Mouse (Mus musculus) embryo, embryonic 11 days (tissue): ENCODE results near the gene Lamc1.
"Not testable (repeated sequence)": the region's sequence is repeated elsewhere in the genome, so short reads cannot be mapped to it uniquely, and the experiment has no call there.

ENCODE experiments used
- DNase-seq: peaks from one replicate; pipeline ENCODE4 v3.0.0-alpha.2; 2015

The Lamc1 gene

GRCm38 (mm10) chr1:153332444-153333295, at the start of gene Lamc1:
Gene Lamc1 (minus strand): TSS chr1:153332786.
- DNase-seq, result peak; percentile 96

DNA sequence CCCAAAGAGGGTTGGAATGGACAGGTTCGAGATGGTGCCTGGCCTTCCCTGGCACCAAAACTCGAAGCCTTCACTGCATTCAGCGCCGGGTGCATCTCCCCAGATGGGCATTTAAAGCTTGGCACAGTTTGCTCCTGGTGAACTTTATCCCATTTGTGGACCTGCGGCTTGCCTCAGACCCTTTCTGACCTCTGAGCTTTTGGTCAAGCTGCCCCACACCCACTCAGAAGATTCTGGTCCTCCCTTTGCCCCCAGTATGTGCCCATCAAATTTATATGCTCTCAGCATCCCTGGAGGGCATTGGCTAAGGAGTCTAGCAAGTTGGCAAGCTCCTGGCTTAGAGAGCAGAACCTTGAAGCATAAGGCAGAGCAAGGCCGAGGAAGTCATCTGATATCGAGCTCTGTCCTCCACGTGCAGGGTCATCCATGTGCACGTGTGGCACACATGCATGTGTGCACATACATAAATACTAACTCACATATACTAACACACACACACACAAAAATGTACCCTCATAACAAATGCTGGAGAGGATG, 48.2 kb upstream of the Lamc1 start:
- no peak for DNase-seq

GRCm38 (mm10) chr1:153379832-153380231, 47.2 kb upstream of the Lamc1 start:
- no peak for DNase-seq

DNA sequence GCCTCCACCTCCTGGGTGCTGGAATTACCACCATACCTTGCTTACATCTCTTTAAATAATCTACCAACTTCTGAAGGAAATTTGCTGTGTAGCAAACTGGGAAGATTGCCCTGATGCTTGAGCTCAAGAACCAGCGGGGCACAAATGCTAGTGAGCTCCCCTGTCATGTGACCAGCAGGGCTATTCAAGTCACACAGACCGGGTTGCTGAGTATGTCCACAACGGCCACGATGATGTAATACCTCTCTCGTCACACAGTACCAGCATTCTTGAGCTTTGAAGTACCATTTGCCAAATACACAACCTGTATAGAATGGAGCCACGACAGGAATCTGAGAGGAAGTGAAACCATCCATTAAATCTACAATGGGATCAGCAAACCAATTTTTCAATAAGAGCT, 46.0 kb upstream of the Lamc1 start:
- no peak for DNase-seq

DNA sequence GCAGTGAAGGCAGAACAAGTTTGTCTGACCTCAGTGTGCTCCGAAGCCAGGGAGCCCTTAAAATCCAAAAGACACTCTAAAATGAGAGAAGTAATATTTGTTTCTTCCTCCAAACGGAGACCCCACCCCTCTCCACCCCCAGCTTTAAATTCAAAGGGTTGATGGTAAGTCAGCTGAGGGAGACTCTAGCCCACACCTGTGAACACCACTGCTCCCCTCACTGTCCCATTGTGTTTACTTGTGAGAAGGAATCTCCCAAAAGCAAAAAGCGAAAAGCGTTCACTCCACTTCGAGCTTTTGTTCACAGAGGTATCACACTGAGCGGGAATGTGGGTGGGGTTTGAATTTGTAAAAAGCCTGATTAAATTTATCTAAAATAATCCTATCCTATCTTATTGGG, 43.9 kb upstream of the Lamc1 start:
- no peak for DNase-seq

DNA sequence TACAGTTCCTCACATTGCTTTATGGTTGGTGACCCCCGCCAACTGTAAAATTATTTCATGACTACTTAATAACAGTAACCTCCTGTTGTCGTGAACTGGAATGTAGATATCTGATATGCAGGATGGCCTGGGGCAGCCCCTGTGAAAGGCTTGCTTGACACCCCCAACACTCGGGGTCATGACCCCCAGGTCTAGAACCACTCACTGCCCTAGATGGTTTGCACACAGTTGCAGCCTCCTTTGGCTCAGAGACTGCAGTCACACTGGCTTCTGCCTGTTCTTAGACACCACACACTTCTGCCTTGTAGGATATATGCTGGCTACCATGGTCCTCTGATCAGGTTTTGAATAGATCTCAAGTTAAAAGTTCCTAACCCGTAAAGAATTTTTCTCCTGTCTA, 41.5 kb upstream of the Lamc1 start:
- DNase-seq, result no peak

- no peak for DNase-seq
Measured at GRCm38 (mm10) chr1:153371846-153372245, 39.3 kb upstream of the Lamc1 start.

DNA sequence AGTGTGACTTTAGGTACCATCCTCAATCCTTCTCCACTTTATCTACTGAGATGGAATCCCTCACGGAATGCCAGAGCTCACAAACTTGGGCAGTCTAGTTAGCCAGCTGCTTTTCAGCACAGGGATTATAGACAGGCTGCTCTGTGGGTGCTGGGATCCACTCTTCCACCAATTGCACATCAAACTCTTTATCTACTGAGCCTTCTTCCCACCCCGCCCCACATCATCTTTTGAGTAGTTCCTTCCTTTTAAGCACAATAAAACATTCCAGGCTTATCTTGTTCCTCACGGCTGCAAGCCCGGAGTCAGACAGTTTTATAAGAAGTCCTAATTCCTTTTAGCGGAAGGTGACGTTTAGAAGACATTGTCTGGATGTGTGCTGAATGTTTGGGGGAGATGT, 36.4 kb upstream of the Lamc1 start:
- DNase-seq, result no peak

DNA sequence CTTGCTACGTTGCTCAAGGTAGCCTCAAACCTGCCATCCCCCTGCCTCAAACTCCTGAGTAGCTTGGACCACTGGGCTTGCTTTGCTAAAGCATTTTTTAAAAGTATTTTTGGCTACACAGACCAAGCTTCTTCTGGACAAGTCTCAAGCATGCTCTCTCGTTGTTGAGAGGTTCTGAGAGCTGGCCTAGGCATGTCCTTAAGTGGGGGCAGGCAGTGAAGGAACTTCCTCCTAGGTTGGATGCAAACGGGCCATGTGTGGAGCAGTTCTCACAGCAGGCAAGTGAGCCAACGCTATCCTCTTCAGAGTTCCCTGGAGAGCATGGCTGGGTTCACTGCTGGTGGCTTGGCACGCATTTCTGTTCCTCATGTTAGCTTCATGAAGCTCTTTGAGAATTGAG, 34.5 kb upstream of the Lamc1 start:
- no peak for DNase-seq

DNA sequence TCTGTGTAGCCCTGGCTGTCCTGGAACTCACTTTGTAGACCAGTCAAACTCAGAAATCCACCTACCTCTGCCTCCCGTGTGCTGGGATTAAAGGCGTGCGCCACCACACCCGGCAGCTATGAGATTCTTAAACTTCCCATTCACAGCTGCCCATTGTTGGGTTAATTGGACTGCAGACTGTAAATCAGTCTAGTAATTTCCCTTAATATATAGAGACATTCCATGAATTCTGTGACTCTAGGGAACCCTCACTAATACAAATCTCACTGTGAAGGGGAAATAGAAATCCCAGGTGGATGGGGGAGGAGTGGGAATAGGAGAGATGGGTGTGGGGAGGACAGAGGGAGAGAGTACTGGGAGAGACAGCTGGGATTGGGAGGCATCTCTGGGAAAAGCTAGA, 29.3 kb upstream of the Lamc1 start:
- no peak for DNase-seq

- no peak for DNase-seq
Measured at GRCm38 (mm10) chr1:153360556-153360955, 28.0 kb upstream of the Lamc1 start.

GRCm38 (mm10) chr1:153357218-153357617, 24.6 kb upstream of the Lamc1 start:
- no peak for DNase-seq

DNA sequence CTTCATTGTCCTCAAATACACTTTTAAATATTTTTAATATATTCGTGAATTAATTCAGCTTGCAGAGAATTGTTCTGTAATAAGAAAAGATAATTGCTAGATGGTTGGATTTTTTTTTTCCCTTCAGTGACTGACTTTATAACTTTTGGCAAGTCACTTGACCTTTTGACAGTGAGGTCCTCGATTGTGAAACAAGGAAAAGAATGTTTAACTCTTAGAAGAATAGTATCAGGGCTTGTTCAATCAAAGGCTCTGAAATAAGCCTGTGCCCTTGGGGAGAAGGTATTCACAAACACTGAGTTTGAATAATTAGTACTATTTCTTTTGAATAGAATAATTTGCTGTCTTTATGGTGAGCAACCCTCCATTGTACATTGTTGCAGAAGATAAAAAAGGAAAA, 21.9 kb upstream of the Lamc1 start:
- peak; percentile 11 for DNase-seq

GRCm38 (mm10) chr1:153353736-153354430, 21.3 kb upstream of the Lamc1 start:
- peak; percentile 29 for DNase-seq

DNA sequence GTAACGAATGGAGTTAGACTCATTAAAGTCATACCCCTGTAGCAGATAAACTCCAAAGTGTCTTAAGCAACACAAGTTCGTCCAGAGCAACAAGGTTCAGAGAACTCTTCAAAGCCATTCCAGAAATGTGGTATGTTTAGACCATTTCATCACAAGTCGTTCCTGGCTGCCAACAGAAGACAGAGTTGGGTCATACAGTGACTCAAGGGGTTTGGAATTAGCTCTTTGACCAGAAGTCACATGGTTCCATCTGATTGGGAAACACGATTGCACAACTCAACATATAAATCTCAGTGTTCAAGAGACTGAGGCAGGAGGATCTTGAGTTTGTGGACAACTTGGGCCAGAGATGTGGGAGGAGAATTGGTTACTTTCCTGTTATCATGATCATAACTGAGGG, 18.4 kb upstream of the Lamc1 start:
- DNase-seq, result no peak

GRCm38 (mm10) chr1:153347726-153348125, 15.1 kb upstream of the Lamc1 start:
- no peak for DNase-seq

DNA sequence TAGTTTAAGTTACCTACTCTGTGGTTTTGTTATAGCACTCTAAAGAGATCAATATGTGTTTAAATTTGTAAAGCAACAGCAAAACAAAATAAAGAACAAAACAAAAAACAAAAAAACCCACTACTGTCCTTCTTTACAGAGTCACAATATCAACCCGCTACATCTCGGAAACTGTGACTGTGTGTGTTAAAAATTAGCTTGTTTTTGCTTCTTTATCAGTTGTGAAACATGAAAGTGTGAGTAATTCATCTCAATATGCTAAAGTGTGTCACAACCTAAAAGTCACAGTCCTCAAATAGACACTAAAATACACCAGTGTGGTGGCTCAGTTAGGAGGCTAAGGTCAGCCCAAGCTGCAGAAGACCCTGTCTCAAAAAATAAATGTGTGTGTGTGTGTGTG, 14.5 kb upstream of the Lamc1 start:
- DNase-seq, result no peak

GRCm38 (mm10) chr1:153345699-153346291, 13.2 kb upstream of the Lamc1 start:
- no peak for DNase-seq

- no peak for DNase-seq
Measured at GRCm38 (mm10) chr1:153345002-153345401, 12.4 kb upstream of the Lamc1 start.

GRCm38 (mm10) chr1:153335451-153335850, 2.9 kb upstream of the Lamc1 start:
- not testable (repeated sequence) for DNase-seq

- no peak for DNase-seq
Measured at GRCm38 (mm10) chr1:153333296-153334121, 923 bp upstream of the Lamc1 start.

DNA sequence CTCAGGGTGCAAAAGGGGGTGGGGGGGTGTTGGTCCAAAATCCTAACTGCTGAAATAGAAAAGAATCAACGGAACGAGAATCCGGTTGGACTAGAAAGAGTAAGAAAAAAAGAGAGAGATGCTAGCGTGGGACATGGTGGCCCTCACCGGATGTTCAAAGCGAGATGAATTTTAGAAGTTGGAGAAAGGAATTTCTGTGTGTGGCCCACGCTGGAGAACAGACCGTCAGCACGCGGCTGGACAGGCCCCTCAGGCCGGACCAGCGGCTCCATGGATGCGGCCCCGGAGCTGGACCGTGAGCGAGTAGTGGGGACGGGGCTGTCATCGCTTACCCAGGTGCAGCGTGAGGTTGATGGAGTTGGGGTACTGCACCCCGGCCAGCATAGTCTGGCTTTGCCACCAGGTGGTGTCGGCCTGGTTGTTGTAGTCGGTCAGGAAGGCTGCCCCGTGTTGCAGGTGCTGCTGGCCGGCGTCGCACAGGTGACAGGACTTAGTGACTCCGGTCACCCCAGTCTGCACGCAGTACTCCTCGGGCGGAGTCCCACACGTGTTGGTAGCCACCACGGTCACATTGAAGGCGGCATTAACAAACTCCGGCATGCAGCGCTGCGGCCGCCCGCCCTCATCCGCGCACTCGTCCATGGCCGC, 666 bp downstream of the Lamc1 start:
- DNase-seq, result peak; percentile 66
